Mouse (Mus musculus) adrenal gland, adult (tissue): ENCODE results near the gene Pck2.

Experiments
- DNase-seq, 2 experiments: peaks; one replicate each; pipeline ENCODE4 v3.0.0; 2022 to 2023; ENCODE audit warnings: low spot score in 1 of 2; ENCODE audit not compliant: inconsistent age in 2 of 2

Gene Pck2

GRCm38 (mm10) chr14:55596036-55596690 is 56.1 kb downstream of the Pck2 start:
- DNase-seq: no peak

- DNase-seq: no peak
These were observed 58.7 kb downstream of the Pck2 start for GRCm38 (mm10) chr14:55598521-55599390.
